Mouse (Mus musculus): ENCODE results near the gene Elp1. TPM values are rescaled to one million over a fixed set of nuclear protein-coding genes. Genes with fewer than 3 reads are reported as not detected.

Elp1 gene
- 7.3 and 8.1 TPM in 2 replicates for polyA plus RNA-seq (2015; fragmentation: Nextera tagmentation; extraction: Ambion mirVana)

DNA sequence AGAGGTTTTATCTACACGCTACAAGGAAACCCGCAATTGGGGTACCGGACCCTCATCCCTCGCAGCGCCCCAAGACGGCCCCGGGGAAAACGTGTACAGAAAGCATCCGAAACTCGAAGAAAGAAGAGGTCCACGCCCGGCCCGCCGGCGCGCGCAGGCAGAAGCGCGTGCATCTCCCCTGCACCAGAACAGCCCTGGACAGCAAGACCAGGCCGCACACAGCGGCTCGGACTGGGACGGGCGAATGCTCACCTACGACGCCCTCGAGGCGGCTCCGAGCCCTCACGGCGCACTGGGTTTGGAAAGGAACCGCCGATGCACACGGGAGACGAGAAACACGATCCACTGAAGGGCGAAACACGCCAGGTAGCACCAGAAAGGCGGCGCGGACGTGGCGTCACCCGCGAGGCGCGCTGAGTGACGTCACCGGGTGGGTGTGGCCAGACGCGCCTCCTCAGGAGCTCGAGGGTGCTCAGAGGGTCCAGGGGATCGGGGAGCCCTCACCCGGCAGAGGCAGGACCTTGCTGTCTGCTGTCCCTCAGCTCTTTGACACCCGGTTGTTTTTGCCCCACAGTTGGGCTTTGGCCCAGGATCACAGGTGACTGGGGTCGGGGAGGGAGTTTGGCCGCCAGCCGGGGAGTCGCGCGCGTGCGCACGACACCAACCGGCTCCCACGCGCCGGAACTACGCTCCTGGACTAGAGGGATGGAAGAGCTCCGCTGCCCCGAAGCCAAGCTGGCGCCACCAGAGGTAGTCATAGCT is at the start of gene Elp1, which contains the start of gene Fam206a:
Gene Elp1, minus strand, starts transcription at position 425 of the 762 bp plus-strand sequence.
Gene Fam206a, plus strand, starts transcription at position 439 of the 762 bp plus-strand sequence.
- peak within 1 kb of the TSS; percentile 70 for H3K9ac ChIP-seq (replicated peaks)
- no peaks in the 10 kb centered on the region for H3K27me3 ChIP-seq (ENCODE audit: insufficient read depth, low read length)
- ATAC-seq: peak; percentile 96
- DNase-seq: peak; percentile 96
- H3K4me1 ChIP-seq (ENCODE audit: insufficient read depth): peaks cover 14% of the 10 kb centered on the region
- WGBS (ENCODE audit: insufficient replicate concordance): 2% methylated on average over 72 of the region's 72 CpGs
- no peaks in the 10 kb centered on the region for H3K9me3 ChIP-seq (ENCODE audit: low read length)
- peak within 1 kb of the TSS; percentile 56 for H3K27ac ChIP-seq (ENCODE audit: low read depth)
- no peak for TF ChIP-seq EP300 (IDR thresholded peaks at IDR 0.05; ENCODE audit: low read depth)
- no peak for TF ChIP-seq CTCF (IDR thresholded peaks at IDR 0.05; ENCODE audit: low read depth)
- H3K4me3 ChIP-seq (ENCODE audit: low read depth, low read length): peak within 1 kb of the TSS; percentile 80
- peaks cover 34% of the 10 kb centered on the region for H3K36me3 ChIP-seq (replicated peaks; ENCODE audit: insufficient read depth, low read length)
- H3K4me2 ChIP-seq (ENCODE audit: low read depth, low read length): peak within 1 kb of the TSS; percentile 85

DNA sequence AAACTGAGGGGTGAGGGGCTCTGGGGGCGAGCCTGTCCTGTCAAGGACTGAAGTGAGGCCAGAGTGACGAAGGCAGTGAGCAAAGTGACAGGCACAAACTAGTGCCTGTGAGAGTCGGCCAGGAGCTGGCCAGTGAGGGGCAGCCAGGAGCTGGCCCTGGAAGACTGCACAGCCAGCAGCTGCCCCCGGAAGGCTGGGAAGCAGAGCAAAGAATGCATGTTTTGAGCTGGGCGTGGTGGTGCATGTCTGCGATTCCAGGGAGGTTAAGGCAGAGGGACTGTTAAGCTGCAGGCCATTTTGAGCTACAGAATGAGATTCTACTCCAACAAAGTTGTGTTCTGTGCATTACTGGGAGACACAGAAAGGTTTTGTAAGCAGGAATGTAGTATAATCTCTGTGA is 48.6 kb upstream of the Elp1 start:
- Histone ChIP-seq H3K27me3 (ENCODE audit: insufficient read depth, low read length) (no peaks in the 10 kb centered on the region), H3K9me3 (ENCODE audit: low read length) (no peaks in the 10 kb centered on the region), H3K36me3 (replicated peaks; ENCODE audit: insufficient read depth, low read length) (no peaks in the 10 kb centered on the region), H3K4me3 (ENCODE audit: low read depth, low read length) (no peak overlapping the region), H3K4me2 (ENCODE audit: low read depth, low read length) (no peak overlapping the region), H3K4me1 (ENCODE audit: insufficient read depth) (peaks cover 3% of the 10 kb centered on the region; the same call in 1 of the 2 replicates), H3K9ac (replicated peaks) (no peak overlapping the region), H3K27ac (ENCODE audit: low read depth) (no peak overlapping the region)
- ATAC-seq: no peak
- no peak for DNase-seq
- TF ChIP-seq CTCF (IDR thresholded peaks at IDR 0.05; ENCODE audit: low read depth) (no peak), EP300 (IDR thresholded peaks at IDR 0.05; ENCODE audit: low read depth) (no peak)
- 48% methylated on average over 6 of the region's 6 CpGs for WGBS (ENCODE audit: insufficient replicate concordance)

DNA sequence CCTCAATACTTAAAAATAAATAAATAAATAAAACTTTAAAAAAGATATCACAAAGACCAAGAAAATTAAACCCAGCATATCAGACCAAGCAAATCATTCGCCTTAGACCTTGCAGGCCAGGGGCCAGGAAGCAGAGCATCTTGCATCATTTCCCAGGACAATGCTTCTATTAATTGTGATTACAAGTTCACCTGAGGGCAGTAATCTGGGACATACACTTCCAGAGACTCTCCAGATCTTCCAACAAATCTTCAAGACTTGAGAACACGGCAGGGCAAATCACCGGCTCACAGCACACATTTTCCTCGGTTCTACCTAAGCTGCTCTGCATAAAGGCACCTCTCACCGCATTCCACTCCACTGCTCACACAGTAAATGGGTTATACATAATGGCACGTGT is 45.9 kb upstream of the Elp1 start:
- Histone ChIP-seq H3K27ac (ENCODE audit: low read depth) (no peak overlapping the region), H3K36me3 (replicated peaks; ENCODE audit: insufficient read depth, low read length) (0 out of 2 replicates have a peak, but pooled peaks cover 5% of the 10 kb centered on the region), H3K4me1 (ENCODE audit: insufficient read depth) (peaks cover 3% of the 10 kb centered on the region; the same call in 1 of the 2 replicates), H3K9ac (replicated peaks) (no peak overlapping the region), H3K27me3 (ENCODE audit: insufficient read depth, low read length) (no peaks in the 10 kb centered on the region), H3K4me3 (ENCODE audit: low read depth, low read length) (no peak overlapping the region), H3K9me3 (ENCODE audit: low read length) (no peaks in the 10 kb centered on the region), H3K4me2 (ENCODE audit: low read depth, low read length) (no peak overlapping the region)
- TF ChIP-seq CTCF (IDR thresholded peaks at IDR 0.05; ENCODE audit: low read depth) (no peak), EP300 (IDR thresholded peaks at IDR 0.05; ENCODE audit: low read depth) (no peak)
- 81% methylated on average over 6 of the region's 6 CpGs for WGBS (ENCODE audit: insufficient replicate concordance)
- ATAC-seq (no peak), DNase-seq (no peak)

DNA sequence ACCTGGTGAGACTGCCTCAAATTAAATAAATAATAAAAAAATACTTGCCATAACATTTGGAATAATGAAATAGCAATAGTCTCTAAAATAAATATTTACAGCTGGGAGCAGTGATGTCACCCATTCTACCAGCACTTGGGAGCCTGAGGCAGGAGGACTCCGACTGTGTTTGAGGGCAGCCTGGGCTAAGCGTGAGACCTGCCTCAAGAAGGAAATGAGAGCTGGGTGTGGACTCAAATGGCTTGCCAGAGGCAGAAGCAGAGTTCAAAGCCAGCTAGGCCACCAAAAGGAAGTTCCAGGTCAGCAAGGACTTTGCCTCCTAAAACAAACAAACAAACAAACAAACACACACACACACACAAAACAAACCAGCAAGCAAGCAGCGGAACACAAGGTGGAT is 45.3 kb upstream of the Elp1 start:
- 0 out of 2 replicates have a peak, but pooled peaks cover 5% of the 10 kb centered on the region for H3K36me3 ChIP-seq (replicated peaks; ENCODE audit: insufficient read depth, low read length)
- 77% methylated on average over 3 of the region's 3 CpGs for WGBS (ENCODE audit: insufficient replicate concordance)
- TF ChIP-seq EP300 (IDR thresholded peaks at IDR 0.05; ENCODE audit: low read depth): no peak
- TF ChIP-seq CTCF (IDR thresholded peaks at IDR 0.05; ENCODE audit: low read depth): no peak
- no peaks in the 10 kb centered on the region for H3K27me3 ChIP-seq (ENCODE audit: insufficient read depth, low read length)
- peaks cover 3% of the 10 kb centered on the region; the same call in 1 of the 2 replicates for H3K4me1 ChIP-seq (ENCODE audit: insufficient read depth)
- no peak overlapping the region for H3K9ac ChIP-seq (replicated peaks)
- no peak overlapping the region for H3K27ac ChIP-seq (ENCODE audit: low read depth)
- no peak overlapping the region for H3K4me3 ChIP-seq (ENCODE audit: low read depth, low read length)
- no peaks in the 10 kb centered on the region for H3K9me3 ChIP-seq (ENCODE audit: low read length)
- DNase-seq: no peak
- no peak overlapping the region for H3K4me2 ChIP-seq (ENCODE audit: low read depth, low read length)
- no peak for ATAC-seq

DNA sequence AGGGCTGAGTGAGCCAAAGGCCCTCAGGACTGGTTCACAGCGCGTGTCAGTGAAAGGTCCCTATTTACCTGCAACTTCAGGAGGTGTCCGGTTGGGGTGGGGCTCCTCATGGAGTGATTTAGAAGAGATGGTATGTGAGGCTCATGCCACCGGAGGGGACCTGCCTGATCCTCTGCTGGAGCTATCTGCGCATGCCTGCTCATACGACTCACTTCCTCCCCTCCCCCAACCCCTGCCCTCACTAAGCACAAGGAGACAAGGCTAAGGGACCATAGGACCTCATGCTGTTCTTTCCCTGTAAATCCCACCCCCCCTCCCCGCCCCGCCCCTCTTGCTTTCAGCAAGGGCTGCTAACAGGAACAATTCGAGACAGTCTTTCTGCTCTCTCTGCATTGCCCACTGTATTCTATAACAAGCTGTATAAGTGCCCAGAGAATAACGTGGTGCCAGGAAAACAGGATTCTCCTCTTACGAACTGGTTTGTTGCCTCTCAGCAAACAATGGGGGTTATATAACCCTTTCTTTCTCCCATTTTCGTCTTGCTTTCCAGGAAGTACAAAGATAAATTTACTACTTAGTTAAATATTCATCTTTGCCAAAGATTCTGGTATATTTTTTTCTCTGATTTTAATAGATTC is 43.9 kb upstream of the Elp1 start:
- Histone ChIP-seq H3K4me2 (ENCODE audit: low read depth, low read length) (no peak overlapping the region), H3K9me3 (ENCODE audit: low read length) (no peaks in the 10 kb centered on the region), H3K4me1 (ENCODE audit: insufficient read depth) (no peaks in the 10 kb centered on the region), H3K27me3 (ENCODE audit: insufficient read depth, low read length) (no peaks in the 10 kb centered on the region), H3K27ac (ENCODE audit: low read depth) (no peak overlapping the region), H3K9ac (replicated peaks) (no peak overlapping the region), H3K4me3 (ENCODE audit: low read depth, low read length) (no peak overlapping the region), H3K36me3 (replicated peaks; ENCODE audit: insufficient read depth, low read length) (0 out of 2 replicates have a peak, but pooled peaks cover 5% of the 10 kb centered on the region)
- TF ChIP-seq EP300 (IDR thresholded peaks at IDR 0.05; ENCODE audit: low read depth) (no peak), CTCF (IDR thresholded peaks at IDR 0.05; ENCODE audit: low read depth) (no peak)
- no peak for DNase-seq
- 69% methylated on average over 12 of the region's 12 CpGs for WGBS (ENCODE audit: insufficient replicate concordance)
- ATAC-seq: no peak

DNA sequence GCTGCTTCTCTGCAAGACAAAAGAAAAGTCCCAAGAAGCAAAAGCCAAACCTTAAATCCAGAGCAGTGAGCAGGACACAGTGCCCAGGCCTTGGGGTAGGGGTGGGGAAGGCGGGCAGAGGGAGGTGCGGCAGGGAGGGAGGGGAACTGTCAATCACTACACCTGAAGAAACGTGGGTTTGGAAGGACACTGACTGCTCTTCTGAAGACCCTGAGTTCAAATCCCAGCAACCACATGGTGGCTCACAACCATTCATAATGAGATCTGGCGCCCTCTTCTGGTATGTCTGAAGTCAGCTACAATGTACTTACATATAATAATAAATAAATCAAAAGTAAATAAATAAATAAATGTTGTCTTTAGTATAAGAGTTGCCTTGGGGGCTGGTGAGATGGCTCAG is 42.8 kb upstream of the Elp1 start:
- H3K4me2 ChIP-seq (ENCODE audit: low read depth, low read length): no peak overlapping the region
- no peak overlapping the region for H3K4me3 ChIP-seq (ENCODE audit: low read depth, low read length)
- H3K4me1 ChIP-seq (ENCODE audit: insufficient read depth): no peaks in the 10 kb centered on the region
- TF ChIP-seq CTCF (IDR thresholded peaks at IDR 0.05; ENCODE audit: low read depth) (0 out of 2 replicates have a peak, but pooled peaks have one; percentile 13), EP300 (IDR thresholded peaks at IDR 0.05; ENCODE audit: low read depth) (no peak)
- ATAC-seq (no peak), DNase-seq (no peak)
- no peaks in the 10 kb centered on the region for H3K27me3 ChIP-seq (ENCODE audit: insufficient read depth, low read length)
- 86% methylated on average over 4 of the region's 4 CpGs for WGBS (ENCODE audit: insufficient replicate concordance)
- no peaks in the 10 kb centered on the region for H3K9me3 ChIP-seq (ENCODE audit: low read length)
- no peak overlapping the region for H3K9ac ChIP-seq (replicated peaks)
- 0 out of 2 replicates have a peak, but pooled peaks cover 5% of the 10 kb centered on the region for H3K36me3 ChIP-seq (replicated peaks; ENCODE audit: insufficient read depth, low read length)
- no peak overlapping the region for H3K27ac ChIP-seq (ENCODE audit: low read depth)
